Mouse (Mus musculus): Measurements from ENCODE around the gene Nck2.

- TF ChIP-seq CTCF (IDR thresholded peaks at IDR 0.05; ENCODE audit: low read depth): peak; percentile 18; the same call in 1 of the 2 replicates
- no peak for TF ChIP-seq EP300 (IDR thresholded peaks at IDR 0.05; ENCODE audit: low read depth)
These were observed 1.1 kb downstream of the Nck2 start for GRCm38 (mm10) chr1:43445170-43446088.

Data from liver, postnatal 0 days (tissue).